Mouse (Mus musculus): ENCODE measurements at regions not wholly inside any gene's neighbourhood (a gene's known extent, or its start where the extent isn't known, plus 50 kb on each side); places are given as distances from the start of the nearest gene placed in this dataset.

DNA sequence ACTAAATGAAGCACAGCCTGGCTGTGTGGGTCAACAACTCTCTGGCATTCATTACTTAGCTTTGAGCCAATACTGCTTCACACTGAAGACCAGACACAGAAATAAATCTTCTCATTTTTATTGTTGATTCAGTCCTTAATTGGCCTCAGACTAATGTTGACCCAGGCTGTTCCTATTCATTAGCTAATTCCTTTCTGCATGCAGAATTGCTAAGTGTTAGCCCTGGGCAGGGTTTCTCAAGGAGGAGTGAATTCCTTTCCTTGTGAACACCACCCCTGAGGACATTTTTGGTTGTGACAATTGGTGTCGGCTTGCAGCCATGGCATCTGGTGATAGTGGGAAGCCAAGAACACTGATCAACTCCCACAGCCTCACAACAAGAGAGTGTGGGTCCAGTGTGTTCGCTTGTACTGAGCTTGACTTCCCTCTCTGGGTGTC lies 179.5 kb downstream of the Cavin4 start:
- intact Hi-C loops (cut with DNase I), result no loop called here

GRCm38 (mm10) chr4:48871105-48871504 lies 188.0 kb upstream of the Plppr1 start:
- intact Hi-C loops (cut with DNase I), result no loop called here

DNA sequence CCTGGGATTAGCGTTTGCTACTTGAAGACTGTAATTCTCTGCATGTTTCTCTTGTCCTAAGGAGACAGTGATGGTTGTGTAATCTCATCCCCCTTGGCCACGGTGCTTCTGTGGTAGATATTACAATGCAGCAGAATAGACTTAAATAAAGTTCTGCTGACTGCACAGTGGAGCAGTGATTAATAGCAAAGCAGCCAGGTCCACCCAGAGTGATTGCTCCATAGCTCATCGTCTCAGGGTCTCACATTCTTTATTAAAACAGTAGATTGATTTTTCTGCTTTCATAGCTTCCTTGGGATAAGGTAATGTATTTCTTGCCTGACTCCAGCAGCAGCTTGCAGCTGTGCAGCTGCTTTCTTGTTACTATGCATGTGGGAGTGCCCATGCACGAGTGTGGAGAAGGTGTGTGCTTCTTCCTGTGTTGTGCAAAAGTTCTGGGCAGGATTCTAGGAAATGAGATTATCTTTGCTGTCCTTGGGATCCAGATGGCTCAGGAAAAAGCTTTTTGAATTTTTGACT lies 169.9 kb upstream of the Plppr1 start:
- intact Hi-C loops (cut with DNase I), result no loop called here

DNA sequence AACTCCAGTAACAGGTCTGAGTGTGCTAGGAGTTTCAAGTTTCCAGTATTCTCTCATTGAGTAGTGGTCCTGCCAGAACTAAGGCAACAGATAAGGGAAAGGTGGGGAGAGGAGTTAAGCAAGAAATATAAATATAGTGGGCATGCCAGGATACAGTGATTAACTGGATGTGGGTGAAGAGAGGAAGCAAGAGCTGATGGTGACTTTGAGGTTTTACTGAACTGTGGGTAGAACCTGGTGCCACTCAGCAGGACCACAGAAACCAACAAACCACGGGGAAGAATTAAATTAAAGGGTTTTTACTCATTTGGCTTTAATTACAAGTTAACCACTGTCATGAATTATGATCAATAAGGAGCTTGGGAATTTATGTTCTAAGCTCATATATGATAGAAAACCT lies 154.5 kb upstream of the Plppr1 start:
- intact Hi-C loops (cut with DNase I), result loop anchor here (10.0 kb wide), 1 partner anchor 140 kb away; no protein-coding TSS in a partner anchor

GRCm38 (mm10) chr4:48905196-48905867 lies 153.7 kb upstream of the Plppr1 start:
- intact Hi-C loops (cut with DNase I), result loop anchor here (10.0 kb wide), 1 partner anchor 139 kb away; no protein-coding TSS in a partner anchor

DNA sequence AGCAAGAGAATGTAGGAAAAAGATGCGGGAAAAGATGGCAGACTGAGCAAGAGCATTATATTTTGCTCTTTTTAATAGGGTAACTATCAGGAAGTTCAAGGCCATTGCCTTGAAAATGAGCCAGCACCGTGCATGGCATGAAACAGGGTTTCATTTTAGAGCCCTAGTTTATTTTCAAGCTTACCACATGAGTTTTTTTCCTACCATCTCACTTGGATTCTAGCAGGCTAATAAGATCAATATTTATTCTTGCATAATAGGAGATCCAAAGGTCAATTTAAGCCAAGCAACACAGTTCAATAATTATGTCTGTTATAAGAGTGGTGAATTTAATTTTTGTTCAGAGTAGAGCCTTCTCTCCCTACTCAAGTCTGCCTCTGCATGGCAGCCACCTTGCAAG lies 149.9 kb upstream of the Plppr1 start:
- intact Hi-C loops (cut with DNase I), result loop anchor here (10.0 kb wide), 1 partner anchor 136 kb away; no protein-coding TSS in a partner anchor

- intact Hi-C loops (cut with DNase I), result no loop called here
Measured at GRCm38 (mm10) chr4:48913301-48913700, 145.8 kb upstream of the Plppr1 start.

GRCm38 (mm10) chr4:48924576-48925459 lies 134.3 kb upstream of the Plppr1 start:
- intact Hi-C loops (cut with DNase I), result no loop called here

DNA sequence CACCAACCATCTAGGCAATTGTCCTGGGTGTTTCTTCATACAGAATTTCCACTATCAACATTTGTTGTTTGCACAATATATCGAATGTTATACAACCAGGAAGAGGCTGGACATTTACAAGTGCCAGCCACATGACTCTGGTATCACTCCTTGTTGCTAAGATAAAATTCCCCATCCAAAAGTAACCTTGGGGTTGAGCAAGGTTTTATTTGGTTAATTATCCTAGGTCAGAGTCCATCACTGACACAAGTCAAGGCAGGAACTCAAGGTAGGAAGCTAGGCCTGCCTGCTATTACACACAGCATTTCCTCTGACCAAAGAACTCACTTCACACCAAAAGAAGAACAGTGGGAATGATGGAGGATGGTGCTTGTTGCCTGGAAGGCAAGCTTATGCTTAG lies 120.7 kb upstream of the Plppr1 start:
- intact Hi-C loops (cut with DNase I), result no loop called here

DNA sequence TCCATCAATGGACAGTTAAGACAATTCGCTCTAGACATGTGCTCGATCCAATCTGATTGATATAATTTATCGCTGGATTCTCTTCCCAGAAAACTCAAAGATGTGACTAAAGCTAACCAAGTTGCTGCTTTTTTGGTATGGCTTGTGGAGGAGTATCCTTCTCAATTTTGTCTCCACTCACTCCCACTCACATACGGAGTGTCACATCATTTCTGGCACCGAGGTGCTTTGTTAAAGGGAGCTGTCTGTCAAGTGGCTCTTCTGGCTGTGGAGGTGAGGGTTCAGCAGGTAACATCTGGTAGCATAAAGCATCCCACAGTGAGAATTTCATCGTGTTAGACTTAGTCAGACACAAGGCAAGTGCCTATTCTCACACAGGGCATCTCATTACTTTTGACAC lies 120.2 kb upstream of the Plppr1 start:
- intact Hi-C loops (cut with DNase I), result no loop called here

DNA sequence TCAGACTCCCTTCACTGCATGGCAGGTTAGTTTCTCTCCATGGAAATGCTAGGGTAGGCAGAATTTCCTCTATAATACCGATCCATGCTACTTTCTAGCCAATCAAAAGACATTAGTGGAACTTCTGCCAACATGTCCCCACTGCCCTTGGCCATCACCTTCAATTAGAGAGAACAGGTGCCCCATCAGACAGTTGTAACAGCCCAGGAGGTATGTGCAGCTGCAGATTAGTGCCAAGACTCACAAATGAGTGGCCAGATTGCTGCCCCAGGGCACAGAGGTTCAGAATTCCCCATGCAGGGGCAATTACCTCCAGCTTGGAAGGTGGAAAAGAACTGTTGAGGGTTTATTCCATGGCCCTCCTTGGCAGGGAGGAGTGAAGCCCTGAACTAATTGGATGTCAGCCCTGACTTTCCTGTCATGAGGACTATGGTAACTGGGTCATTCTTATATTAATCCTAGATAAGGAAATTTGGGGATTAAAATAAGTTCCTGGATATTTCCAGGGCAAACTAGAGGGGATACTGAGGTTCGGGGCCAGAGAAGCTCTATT lies 113.7 kb upstream of the Plppr1 start:
- intact Hi-C loops (cut with DNase I), result no loop called here

- intact Hi-C loops (cut with DNase I), result no loop called here
Measured at GRCm38 (mm10) chr4:48952965-48953364, 106.1 kb upstream of the Plppr1 start.

- intact Hi-C loops (cut with DNase I), result no loop called here
Measured at GRCm38 (mm10) chr4:48975810-48976209, 83.3 kb upstream of the Plppr1 start.

DNA sequence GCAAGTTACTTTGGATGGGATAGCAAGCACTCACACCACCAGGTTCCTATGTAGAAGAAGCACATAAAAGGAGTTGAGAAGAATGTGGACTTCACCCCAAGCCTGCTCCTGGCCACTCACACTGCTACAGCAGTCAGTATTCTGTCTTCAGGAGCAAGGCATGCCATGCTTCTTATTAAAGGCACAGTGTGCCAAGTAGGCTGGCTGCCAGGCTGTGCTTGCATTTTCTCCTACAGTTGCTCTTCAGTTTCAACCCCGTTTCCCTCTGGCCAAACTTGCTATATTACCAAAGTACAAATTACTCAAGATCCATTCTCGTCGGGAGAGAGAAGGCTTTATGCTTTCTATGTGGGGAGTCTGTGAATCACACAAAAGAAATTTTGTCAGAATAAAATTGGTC lies 67.1 kb upstream of the Plppr1 start:
- intact Hi-C loops (cut with DNase I), result no loop called here
